Mouse (Mus musculus) lung, postnatal 0 days (tissue): ENCODE data around the gene Tead1. TPM values are rescaled to one million over a fixed set of nuclear protein-coding genes. Genes with fewer than 3 reads are reported as not detected.
A peak's percentile ranks its signal among the peaks of the same experiment; 100 is the strongest.

Source experiments
- ATAC-seq: fragments of 200-750 bp; cut with Nextera tagmentation; 2 replicates; pipeline ENCODE4 v1.8.0; 2017; ENCODE audit warnings: moderate library complexity
- DNase-seq: peaks from one replicate; pipeline ENCODE4 v3.0.0-alpha.2; 2016; ENCODE audit warnings: low spot score
- H3K27ac ChIP-seq: fragments of 300-500 bp; sonication (generic); 2 replicates; pipeline ENCODE4 v1.5.1; 2014; ENCODE audit warnings: antibody characterized with exemption, mild to moderate bottlenecking, low read length, mixed read lengths
- H3K27me3 ChIP-seq: fragments of 300-500 bp; sonication (generic); replicated peaks from 2 replicates; pipeline ENCODE4 v1.6.1; 2014; ENCODE audit warnings: low read length, mixed read lengths; ENCODE audit not compliant: insufficient read depth
- H3K36me3 ChIP-seq: fragments of 300-500 bp; sonication (generic); 2 replicates; pipeline ENCODE4 v1.6.1; 2014; ENCODE audit warnings: low read length, mixed read lengths; ENCODE audit not compliant: insufficient read depth
- H3K4me1 ChIP-seq: fragments of 300-500 bp; sonication (generic); 2 replicates; pipeline ENCODE4 v1.6.1; 2014; ENCODE audit warnings: antibody characterized with exemption, low read depth, low read length, mixed read lengths; ENCODE audit not compliant: insufficient read depth
- H3K4me2 ChIP-seq: fragments of 300-500 bp; sonication (generic); replicated peaks from 2 replicates; pipeline ENCODE4 v1.6.1; 2014; ENCODE audit warnings: low read depth, mild to moderate bottlenecking, low read length, moderate library complexity, mixed read lengths
- H3K4me3 ChIP-seq: fragments of 300-500 bp; sonication (generic); 2 replicates; pipeline ENCODE4 v1.5.1; 2014; ENCODE audit warnings: low read depth, low read length
- H3K9ac ChIP-seq: fragments of 300-500 bp; sonication (generic); replicated peaks from 2 replicates; pipeline ENCODE4 v1.6.1; 2014; ENCODE audit warnings: low read depth, mild to moderate bottlenecking
- H3K9me3 ChIP-seq: fragments of 300-500 bp; sonication (generic); 2 replicates; pipeline ENCODE4 v1.6.1; 2016; ENCODE audit warnings: low read length, mixed read lengths
- CTCF ChIP-seq: IDR thresholded peaks from 2 replicates; pipeline ENCODE4 v1.5.1; 2016; ENCODE audit warnings: antibody characterized with exemption, mild to moderate bottlenecking
- EP300 ChIP-seq: IDR thresholded peaks from 2 replicates; pipeline ENCODE4 v1.6.1; 2016; ENCODE audit warnings: antibody characterized with exemption, mild to moderate bottlenecking, control low read depth
- WGBS: fragments of 180-500 bp; shearing (Covaris S2); extraction: QIAGEN DNeasy Blood & Tissue Kit; methylation state at CpG from one replicate; pipeline ENCODE4 v1.1.7; 2014; 5-methylcytosine and 5-hydroxymethylcytosine counted together
- polyA plus RNA-seq: library from polyadenylated mRNA; unstranded; fragments of >200 nt; fragmentation: Nextera tagmentation; extraction: Ambion mirVana; gene quantifications from 2 replicates; pipeline ENCODE4 v1.2.1, GENCODE M21; 2015

Tead1 gene
- polyA plus RNA-seq, 1 experiment from 2014 or later = 23.0 TPM

DNA sequence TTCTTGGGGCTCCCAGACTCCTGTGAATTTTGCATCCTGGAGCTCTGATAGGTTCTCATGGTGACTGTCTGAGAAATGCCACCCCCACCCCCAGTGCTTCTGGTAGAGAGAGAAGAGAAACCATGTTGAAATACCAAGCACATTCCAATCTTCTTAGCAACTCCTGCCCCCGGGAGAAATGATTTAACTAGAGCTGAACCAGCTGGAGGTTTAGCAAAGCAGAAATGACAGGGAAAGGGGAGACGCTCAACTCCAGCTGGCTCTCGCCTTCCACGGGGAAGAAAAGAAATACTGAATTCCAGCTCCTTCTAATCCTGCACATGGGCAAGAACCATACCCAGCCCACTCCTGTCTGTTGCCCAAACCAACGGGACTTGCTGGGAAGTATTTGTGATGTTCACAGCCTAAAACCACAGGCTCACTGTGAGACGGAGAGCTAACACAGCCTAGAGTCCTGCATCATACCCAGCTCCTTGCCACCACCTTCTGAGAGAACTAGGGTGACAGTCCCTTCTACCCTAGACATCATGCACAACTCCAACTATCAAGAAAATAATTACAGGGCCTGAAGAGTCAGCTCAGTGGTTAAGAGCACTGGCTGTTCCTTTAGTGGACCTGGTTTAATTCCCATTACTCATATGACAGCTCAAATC is 15.7 kb upstream of the Tead1 start:
- TF ChIP-seq EP300 = peak; percentile 70
- no peak for TF ChIP-seq CTCF
- Histone ChIP-seq H3K9me3 (no peaks in the 10 kb centered on the region), H3K4me3 (no peak overlapping the region), H3K4me1 (peaks cover 17% of the 10 kb centered on the region; the same call in 1 of the 2 replicates), H3K27me3 (no peaks in the 10 kb centered on the region), H3K9ac (no peak overlapping the region), H3K36me3 (no peaks in the 10 kb centered on the region), H3K4me2 (peak overlapping the region; percentile 33), H3K27ac (peak overlapping the region; percentile 84)
- DNase-seq = peak; percentile 96
- WGBS = 14% methylated on average over 6 of the region's 6 CpGs
- peak; percentile 88 for ATAC-seq

DNA sequence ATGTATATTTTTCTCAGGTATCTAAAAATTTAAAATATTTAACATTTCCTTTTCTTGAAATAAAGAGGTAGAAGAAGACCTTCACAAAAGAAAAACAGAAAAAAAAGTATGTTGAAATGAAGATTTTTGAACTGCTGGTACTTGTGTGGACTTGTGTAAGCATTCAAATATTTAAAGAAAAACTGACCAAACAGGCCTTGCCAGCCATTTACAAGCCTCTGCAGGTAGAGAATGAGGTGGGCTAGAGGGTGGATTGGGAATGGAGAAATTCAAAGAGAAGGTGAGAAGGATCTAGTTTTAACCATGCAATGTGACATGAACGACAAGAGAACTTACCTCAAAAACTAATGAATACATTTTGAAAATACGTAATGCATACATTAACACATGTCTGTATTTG is 9.1 kb upstream of the Tead1 start:
- no peaks in the 10 kb centered on the region for H3K27me3 ChIP-seq
- H3K9ac ChIP-seq = no peak overlapping the region
- no peak overlapping the region for H3K4me3 ChIP-seq
- H3K9me3 ChIP-seq = no peaks in the 10 kb centered on the region
- no peaks in the 10 kb centered on the region for H3K36me3 ChIP-seq
- peak; percentile 48 for DNase-seq
- no peak overlapping the region for H3K4me2 ChIP-seq
- H3K27ac ChIP-seq = no peak overlapping the region
- 64% methylated on average over 2 of the region's 2 CpGs for WGBS
- ATAC-seq = no peak
- no peaks in the 10 kb centered on the region for H3K4me1 ChIP-seq
- TF ChIP-seq EP300 (no peak), CTCF (no peak)

DNA sequence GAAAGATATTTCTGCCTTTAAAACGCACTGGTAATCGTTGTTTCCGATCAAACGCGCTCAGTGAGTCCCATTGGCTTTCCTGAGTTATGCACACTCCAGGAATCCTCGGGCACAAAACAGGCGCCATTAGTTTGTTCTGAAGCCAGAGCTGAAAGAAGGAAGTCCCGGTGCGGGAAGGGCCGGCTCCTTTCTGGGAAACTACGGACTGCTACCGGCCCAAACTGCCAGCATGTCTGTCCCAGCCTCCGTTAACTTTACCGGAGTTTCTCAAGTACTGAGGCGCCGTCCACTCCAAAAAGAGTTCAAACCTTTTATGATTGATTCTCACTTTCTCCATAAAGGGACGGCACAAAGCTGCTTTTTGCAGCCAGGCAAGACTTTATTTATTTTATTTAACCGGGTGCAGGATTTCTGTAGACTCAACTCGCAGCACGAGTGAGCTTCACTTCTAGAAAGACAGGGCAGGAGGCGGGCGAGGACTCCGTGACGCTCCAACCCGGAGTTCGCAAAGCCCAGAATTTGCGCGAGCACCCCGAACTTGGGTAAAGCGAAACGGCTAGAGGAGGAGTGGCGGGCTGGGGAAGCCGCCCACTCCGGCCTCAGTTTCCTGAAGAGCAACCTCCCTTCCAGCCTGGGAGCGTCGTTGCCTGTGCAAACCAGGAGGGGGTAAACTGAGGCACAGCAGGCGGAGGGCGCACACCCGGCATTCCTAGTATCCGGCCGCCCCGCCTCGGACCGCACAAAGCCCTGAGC is 524 bp upstream of the Tead1 start:
- no peaks in the 10 kb centered on the region for H3K27me3 ChIP-seq
- no peaks in the 10 kb centered on the region for H3K9me3 ChIP-seq
- under 1% methylated on average over 44 of the region's 44 CpGs for WGBS
- peak overlapping the region; percentile 93 for H3K9ac ChIP-seq
- TF ChIP-seq CTCF (no peak), EP300 (peak; percentile 69)
- H3K4me2 ChIP-seq = peak overlapping the region; percentile 66
- DNase-seq (peak; percentile 89), ATAC-seq (peak; percentile 68)
- H3K36me3 ChIP-seq = no peaks in the 10 kb centered on the region
- H3K27ac ChIP-seq = peak overlapping the region; percentile 99
- H3K4me3 ChIP-seq = peak overlapping the region; percentile 89
- H3K4me1 ChIP-seq = peaks cover 11% of the 10 kb centered on the region

GRCm38 (mm10) chr7:112679513-112680245 is 561 bp downstream of the Tead1 start:
- Histone ChIP-seq H3K4me2 (peak overlapping the region; percentile 66), H3K27ac (peak overlapping the region; percentile 99), H3K36me3 (no peaks in the 10 kb centered on the region), H3K9ac (peak overlapping the region; percentile 93), H3K4me3 (peak overlapping the region; percentile 89), H3K27me3 (no peaks in the 10 kb centered on the region), H3K4me1 (peaks cover 15% of the 10 kb centered on the region), H3K9me3 (no peaks in the 10 kb centered on the region)
- DNase-seq (peak; percentile 92), ATAC-seq (peak; percentile 65)
- TF ChIP-seq CTCF = no peak
- TF ChIP-seq EP300 = no peak
- WGBS = under 1% methylated on average over 61 of the region's 95 CpGs

- Histone ChIP-seq H3K4me2 (peak overlapping the region; percentile 66), H3K4me3 (peak overlapping the region; percentile 89), H3K9ac (peak overlapping the region; percentile 93), H3K9me3 (no peaks in the 10 kb centered on the region), H3K36me3 (no peaks in the 10 kb centered on the region), H3K4me1 (peaks cover 20% of the 10 kb centered on the region), H3K27ac (peak overlapping the region; percentile 99), H3K27me3 (no peaks in the 10 kb centered on the region)
- 5% methylated on average over 22 of the region's 22 CpGs for WGBS
- no peak for TF ChIP-seq CTCF
- DNase-seq (peak; percentile 43), ATAC-seq (no peak)
Observed at GRCm38 (mm10) chr7:112680498-112681251, 1.6 kb downstream of the Tead1 start.
